Mouse (Mus musculus): ENCODE results near the gene Fgr.

GRCm38 (mm10) chr4:133013266-133013891, 39.5 kb downstream of the Fgr start:
- TF ChIP-seq CTCF (IDR thresholded peaks at IDR 0.05; ENCODE audit: low read depth, low read length) (no peak), GATA1 (IDR thresholded peaks at IDR 0.05; ENCODE audit: borderline replicate concordance, low read length) (no peak), POLR2AphosphoS5 (IDR thresholded peaks at IDR 0.05; ENCODE audit: insufficient replicate concordance, low read depth, low read length) (no peak), TAL1 (conservative IDR thresholded peaks at IDR 0.05; ENCODE audit: low read depth, low read length) (no peak), GATA2 (IDR thresholded peaks at IDR 0.05; ENCODE audit: borderline replicate concordance, low read depth, low read length) (no peak)

Data from G1E (cell line).